Mouse (Mus musculus) ZHBTc4 (cell line): ENCODE data around the gene Usp2.
"Not testable (repeated sequence)": the region's sequence is repeated elsewhere in the genome, so short reads cannot be mapped to it uniquely, and the experiment has no call there.

Experiments used
- DNase-seq: peaks from one replicate; pipeline ENCODE4 v3.0.0-alpha.2; 2011; ENCODE audit warnings: low read depth, low spot score

The Usp2 gene

GRCm38 (mm10) chr9:44088877-44089608, 22.2 kb downstream of the Usp2 start:
- DNase-seq = peak; percentile 29

DNA sequence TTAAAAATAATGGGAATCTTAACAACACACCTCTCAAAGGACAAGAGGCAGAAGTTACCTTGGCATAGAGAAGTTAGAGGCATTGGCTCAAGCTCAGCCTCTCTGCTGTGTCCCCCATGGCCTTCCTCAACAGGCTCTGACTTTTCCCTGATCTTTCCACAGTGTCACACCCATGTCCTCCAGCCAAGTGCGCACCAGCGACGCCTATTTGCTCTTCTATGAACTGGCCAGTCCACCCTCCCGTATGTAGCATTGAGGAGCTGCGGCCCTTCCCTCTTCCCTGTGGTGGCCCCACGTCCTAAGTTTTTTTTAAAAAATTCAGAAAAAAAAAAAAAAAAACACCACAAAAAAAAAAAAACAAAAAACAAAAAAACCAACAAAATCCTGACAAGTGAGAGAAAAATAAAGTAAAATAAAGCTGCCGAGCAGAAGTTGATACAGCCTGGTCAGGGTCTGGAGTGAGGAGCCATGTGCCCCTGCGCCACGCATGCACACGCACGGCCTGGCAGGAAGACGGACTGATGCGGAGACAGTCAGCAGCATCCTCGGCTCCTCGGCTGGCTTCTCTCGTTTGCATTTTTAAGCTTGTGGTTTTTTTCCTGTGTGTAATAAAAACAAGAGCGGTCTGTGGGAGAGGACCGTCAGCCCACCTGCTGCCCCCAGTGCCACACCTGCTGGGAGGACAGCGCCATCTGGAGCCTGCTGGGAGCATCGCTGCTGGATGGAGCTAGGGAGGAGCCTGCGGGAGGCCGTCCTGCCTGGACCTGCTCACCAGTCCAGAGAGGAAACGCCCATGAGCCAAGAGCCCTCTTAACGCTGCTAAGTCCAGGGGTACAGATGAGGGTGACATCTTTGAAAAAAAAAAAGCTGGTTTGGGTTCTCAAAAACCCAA, 27.0 kb downstream of the Usp2 start:
- peak; percentile 74 for DNase-seq

DNA sequence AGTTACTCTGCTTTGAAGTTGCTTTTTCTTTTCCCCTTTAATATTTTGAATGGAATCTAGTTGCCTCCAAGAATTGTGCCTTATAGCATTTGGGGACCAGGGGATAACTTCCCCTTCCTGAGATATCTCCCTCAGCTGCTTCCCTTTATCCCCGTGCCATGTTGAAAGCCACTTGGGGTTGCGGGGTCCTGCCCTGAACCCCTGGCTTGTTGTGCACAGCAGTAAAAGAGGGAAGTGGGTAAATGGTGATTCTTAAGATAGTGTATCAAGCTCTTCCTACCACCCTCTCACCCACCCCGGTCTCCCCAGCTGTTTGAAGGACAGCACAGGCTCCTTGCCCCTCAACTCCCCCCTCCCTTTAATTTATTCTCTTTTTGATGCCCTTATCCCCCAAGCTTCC, 27.9 kb downstream of the Usp2 start:
- no peak for DNase-seq

GRCm38 (mm10) chr9:44095781-44096180, 29.0 kb downstream of the Usp2 start:
- no peak for DNase-seq

GRCm38 (mm10) chr9:44096536-44096935, 29.7 kb downstream of the Usp2 start:
- peak; percentile 68 for DNase-seq

GRCm38 (mm10) chr9:44101490-44101889, 34.7 kb downstream of the Usp2 start, which contains the start of gene Mfrp:
TSS of gene Mfrp (plus strand) at chr9:44101729.
- no peak for DNase-seq

- no peak for DNase-seq
These were observed 38.1 kb downstream of the Usp2 start for GRCm38 (mm10) chr9:44104881-44105280.

GRCm38 (mm10) chr9:44105781-44106180, 39.0 kb downstream of the Usp2 start:
- no peak for DNase-seq

- no peak for DNase-seq
These were observed 39.4 kb downstream of the Usp2 start for GRCm38 (mm10) chr9:44106182-44106581.

- DNase-seq = no peak
These were observed 39.8 kb downstream of the Usp2 start for GRCm38 (mm10) chr9:44106596-44106995.

GRCm38 (mm10) chr9:44107110-44107509, 40.3 kb downstream of the Usp2 start, which contains the start of gene C1qtnf5:
TSS of gene C1qtnf5 (plus strand) at chr9:44107245.
- no peak for DNase-seq

DNA sequence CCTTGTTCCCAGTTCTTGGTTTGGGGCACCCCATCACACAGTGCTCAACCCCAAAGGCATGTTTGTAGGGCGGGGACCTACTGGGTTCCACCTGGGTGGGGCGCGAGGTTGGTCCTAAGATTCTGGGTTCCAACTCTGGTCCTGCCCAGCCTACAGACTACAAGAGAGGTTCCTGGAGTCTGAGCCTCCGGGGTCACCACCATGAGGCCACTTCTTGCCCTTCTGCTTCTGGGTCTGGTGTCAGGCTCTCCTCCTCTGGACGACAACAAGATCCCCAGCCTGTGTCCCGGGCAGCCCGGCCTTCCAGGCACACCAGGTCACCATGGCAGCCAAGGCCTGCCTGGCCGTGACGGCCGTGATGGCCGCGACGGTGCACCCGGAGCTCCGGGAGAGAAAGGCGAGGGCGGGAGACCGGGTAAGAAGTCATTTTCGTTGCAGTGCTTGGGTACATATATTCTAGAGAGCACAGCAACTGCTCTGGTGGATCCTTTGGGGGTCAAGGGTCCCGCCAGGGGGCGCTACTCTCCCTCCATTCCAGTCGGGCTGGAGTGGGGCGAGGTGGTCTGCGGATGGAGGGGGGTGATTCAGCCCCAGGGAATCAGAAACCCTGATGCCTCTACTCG, 40.8 kb downstream of the Usp2 start:
- peak; percentile 73 for DNase-seq

DNA sequence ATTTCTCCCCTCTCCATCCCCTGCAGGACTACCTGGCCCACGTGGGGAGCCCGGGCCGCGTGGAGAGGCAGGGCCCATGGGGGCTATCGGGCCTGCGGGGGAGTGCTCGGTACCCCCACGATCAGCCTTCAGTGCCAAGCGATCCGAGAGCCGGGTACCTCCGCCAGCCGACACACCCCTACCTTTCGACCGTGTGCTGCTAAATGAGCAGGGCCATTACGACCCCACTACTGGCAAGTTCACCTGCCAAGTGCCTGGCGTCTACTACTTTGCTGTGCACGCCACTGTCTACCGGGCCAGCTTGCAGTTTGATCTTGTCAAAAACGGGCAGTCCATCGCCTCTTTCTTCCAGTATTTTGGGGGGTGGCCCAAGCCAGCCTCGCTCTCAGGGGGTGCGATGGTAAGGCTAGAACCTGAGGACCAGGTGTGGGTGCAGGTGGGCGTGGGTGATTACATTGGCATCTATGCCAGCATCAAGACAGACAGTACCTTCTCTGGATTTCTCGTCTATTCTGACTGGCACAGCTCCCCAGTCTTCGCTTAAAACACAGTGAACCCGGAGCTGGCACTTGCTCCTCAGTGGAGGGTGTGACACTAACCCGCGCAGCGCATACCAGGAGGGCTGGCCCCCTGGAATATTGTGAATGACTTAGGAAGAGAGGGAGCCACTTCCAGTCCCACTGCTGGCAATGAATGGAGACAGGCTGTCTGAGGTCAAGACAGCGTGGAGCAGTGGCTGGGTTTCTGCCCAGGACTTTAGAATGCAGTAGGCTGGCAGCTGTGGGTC, 41.6 kb downstream of the Usp2 start:
- no peak for DNase-seq

GRCm38 (mm10) chr9:44109360-44110095, 42.7 kb downstream of the Usp2 start:
- DNase-seq = peak; percentile 82

- not testable (repeated sequence) for DNase-seq
These were observed 45.1 kb downstream of the Usp2 start for GRCm38 (mm10) chr9:44111909-44112308.

GRCm38 (mm10) chr9:44113105-44113789, 46.4 kb downstream of the Usp2 start, which contains the start of the genes Gm49380 and Rnf26:
TSS of gene Gm49380 (minus strand) at chr9:44113500.
TSS of gene Rnf26 (minus strand) at chr9:44113517.
- peak; percentile 98 for DNase-seq

- no peak for DNase-seq
These were observed 47.6 kb downstream of the Usp2 start for GRCm38 (mm10) chr9:44114453-44114852.

DNA sequence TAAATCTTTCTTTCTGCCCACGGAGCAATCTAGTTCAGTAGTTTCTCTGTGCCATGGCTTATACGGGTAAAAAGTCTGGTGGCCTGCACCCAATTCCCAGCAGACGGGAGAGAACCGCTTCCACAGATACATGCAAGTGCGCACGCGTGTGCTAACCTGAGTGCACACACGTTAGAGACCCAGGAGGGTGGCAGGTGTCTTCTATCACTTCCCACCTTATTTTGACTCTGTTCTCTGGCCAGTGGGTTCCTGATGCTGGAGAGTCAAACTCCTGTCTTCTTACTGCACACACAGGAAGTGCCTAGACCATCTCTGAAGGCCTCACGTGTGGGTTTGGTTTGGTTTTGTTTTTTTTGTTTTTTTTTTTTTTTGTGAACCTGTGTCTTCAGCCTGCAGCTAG, 48.8 kb downstream of the Usp2 start:
- DNase-seq = no peak

GRCm38 (mm10) chr9:44116182-44116581, 49.4 kb downstream of the Usp2 start:
- DNase-seq = peak; percentile 64

- peak; percentile 74 for DNase-seq
These were observed 52.2 kb downstream of the Usp2 start for GRCm38 (mm10) chr9:44119011-44119410.
